Mouse (Mus musculus) heart, adult 8-10 months (tissue): ENCODE results near the gene Wwp2. TPM values are rescaled to one million over a fixed set of nuclear protein-coding genes. Genes with fewer than 3 reads are reported as not detected.

Source experiments
- DNase-seq: peaks from one replicate; pipeline ENCODE4 v3.0.0; 2022; ENCODE audit warnings: low spot score
- total RNA-seq, 4 experiments: library from RNA; stranded (reverse); gene quantifications; 2 replicates each; pipeline ENCODE4 v1.2.4; 2022

Gene Wwp2
- total RNA-seq, 4 experiments from 2014 or later: 22.2 to 25.0 (median 24.2) TPM

DNA sequence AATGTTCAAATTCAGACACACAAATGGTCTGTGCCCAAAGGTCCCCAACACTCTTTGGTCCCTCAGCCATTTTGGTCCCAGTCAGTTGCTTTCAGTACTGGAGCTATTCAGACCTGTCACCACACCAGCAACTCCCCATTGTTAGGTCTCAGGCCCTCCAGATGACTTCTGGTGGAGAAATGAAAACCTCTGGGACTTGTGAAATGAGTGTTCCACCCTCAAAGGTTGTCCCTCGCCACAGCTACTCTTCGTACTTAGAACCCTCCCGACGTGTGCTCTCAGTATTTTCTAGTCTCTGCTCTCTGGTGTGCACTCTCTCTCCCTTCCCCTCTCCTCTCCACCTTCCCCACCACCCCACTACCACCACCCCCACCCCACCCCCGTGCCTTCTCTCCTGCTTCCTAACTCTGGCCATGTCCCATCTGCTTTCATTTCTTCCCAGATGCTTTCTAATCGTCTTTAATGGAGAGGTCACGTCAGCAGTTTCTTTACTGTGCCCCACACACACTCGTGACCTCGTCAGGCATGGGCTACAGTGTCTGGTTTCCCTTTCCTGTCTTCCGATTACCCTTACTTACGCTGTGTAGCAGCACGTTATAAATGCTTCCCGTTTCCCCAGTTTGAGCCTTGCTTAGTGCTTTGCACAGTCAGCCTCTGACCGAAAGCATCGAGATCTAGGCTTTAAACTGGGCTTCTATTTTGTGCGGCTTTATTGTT is 124.8 kb downstream of the Wwp2 start:
- DNase-seq: no peak

DNA sequence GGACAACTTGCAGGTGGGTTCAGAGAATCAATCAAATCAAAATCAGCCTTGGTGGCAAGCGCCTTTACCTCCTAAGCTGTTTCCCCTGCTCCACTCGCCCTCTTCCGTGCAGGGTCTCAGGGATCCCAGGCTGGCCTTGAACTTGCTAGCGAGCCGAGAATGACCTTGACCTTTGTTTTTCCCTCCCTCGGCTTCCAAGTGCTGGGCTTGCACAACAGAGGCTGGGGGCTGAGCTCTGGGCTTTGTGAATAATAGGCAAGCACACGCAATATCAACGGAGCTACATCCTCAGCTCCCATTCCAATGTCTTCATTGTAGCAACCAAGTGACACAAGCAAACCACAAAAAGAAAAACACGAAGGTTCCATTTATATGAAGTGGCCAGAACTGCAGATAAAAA is 126.0 kb downstream of the Wwp2 start:
- no peak for DNase-seq

GRCm38 (mm10) chr8:107571046-107571445 is 134.9 kb downstream of the Wwp2 start:
- DNase-seq: no peak

DNA sequence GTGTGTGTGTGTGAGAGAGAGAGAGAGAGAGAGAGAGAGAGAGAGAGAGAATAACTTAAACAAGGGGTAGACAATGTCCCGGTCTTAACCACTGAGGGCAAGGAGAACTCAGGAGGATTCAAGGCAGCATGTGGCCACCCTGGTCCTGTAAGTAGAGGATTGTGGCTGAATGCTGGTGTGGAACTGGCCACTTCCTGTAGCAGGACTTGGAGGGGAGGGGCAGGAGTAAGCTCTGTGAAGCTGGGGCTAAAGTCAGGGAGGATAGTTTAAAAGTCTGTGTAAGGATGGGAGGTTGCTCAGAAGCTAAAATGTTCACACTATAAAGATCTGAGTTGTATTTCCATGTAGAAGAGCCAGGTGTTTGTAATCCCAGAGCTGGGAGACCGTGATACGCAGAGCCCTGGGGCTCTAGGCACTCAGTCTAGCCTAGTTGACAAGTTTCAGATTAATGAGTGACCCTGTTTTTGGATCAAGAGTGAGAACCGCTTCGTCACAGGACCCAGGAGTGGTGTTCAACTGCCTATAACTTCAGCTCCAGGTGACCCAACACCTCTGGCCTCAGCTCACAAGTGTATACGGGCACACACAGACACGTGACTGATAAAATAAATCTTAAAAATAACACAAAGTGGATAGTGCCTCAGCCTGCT is 135.4 kb downstream of the Wwp2 start:
- DNase-seq: no peak

GRCm38 (mm10) chr8:107572497-107572896 is 136.3 kb downstream of the Wwp2 start:
- DNase-seq: peak; percentile 66

- DNase-seq: peak; percentile 13
These were observed 138.6 kb downstream of the Wwp2 start for GRCm38 (mm10) chr8:107574771-107575170.

- peak; percentile 84 for DNase-seq
These were observed 140.5 kb downstream of the Wwp2 start for GRCm38 (mm10) chr8:107576702-107577101.

DNA sequence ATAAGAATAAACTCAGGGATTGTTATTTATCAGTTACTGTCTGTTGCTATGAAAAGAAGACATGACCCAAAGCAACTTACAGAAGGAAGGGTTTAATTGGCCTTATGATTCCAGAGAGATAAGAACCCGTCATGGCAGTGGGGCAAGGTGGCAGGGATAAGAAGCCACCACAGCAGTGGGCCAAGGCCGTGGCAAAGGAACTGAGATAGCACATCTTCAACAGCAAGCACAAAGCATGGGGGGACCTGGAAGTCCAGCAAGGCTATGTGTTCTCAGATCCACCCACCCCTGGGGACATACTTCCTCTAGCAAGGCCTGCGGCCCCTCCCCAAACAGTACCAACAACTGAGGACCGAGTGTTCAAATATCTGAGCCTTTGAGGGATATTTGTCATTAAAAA is 141.5 kb downstream of the Wwp2 start:
- DNase-seq: no peak

DNA sequence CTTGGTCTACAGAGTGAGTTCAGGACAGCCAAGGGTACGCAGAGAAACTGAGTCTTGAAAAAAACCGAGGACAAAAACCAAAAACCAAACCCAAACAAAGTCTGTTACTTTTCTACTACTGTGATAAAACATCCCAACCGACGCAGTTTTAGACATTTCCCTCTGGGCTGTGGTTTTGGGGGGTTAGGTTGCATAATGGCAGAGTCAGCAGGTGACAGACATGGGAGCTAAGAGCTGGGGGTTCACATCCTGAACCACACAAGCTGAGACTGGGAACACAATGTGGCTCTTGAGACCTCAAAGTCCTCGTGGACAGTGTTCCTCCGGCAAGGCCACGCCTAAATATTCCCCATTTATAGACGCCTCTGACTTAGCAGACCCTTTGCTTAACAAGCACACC is 142.0 kb downstream of the Wwp2 start:
- DNase-seq: no peak

GRCm38 (mm10) chr8:107578541-107578940 is 142.4 kb downstream of the Wwp2 start:
- DNase-seq: no peak

DNA sequence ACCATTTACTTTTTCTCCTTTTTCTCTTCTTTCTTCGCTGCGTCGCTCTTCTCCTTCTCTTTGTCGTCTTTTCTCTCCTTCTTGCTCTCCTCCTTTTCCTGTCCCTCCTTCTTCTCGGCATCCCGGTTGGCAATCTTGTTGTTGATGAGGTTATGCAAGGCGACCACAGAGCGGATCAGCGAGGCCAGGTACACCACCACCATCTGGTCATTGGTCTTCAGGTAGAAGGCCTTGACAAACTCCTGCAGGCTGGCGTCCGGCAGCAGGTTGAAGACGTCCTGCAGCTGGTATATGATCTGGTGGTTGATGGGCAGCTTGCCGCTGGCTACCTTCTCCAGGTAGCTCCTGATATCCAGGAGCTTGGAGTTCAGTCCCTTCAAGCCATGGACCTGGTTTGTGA is 144.7 kb downstream of the Wwp2 start:
- no peak for DNase-seq

DNA sequence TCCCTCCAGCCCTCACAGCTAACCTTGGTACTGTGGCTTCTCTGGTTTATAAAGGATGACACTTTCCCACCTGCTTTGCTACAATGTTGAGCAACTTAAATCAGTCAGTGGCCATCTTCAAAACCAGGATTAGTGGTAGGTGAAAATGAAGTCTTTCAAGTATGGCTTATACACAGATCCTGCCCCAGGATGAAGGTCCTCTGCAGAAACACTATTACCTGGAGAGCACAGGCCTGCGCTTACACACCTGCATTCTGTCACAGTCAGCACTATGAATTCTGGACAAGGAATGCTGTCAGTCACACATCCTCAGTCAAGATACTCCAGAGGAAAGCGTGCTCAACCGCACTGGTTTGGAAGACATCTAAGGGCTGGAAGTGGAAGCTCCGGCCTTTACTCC is 145.4 kb downstream of the Wwp2 start:
- no peak for DNase-seq

GRCm38 (mm10) chr8:107582136-107582535 is 146.0 kb downstream of the Wwp2 start:
- DNase-seq: no peak

- DNase-seq: no peak
These were observed 151.3 kb downstream of the Wwp2 start for GRCm38 (mm10) chr8:107587429-107587994.

DNA sequence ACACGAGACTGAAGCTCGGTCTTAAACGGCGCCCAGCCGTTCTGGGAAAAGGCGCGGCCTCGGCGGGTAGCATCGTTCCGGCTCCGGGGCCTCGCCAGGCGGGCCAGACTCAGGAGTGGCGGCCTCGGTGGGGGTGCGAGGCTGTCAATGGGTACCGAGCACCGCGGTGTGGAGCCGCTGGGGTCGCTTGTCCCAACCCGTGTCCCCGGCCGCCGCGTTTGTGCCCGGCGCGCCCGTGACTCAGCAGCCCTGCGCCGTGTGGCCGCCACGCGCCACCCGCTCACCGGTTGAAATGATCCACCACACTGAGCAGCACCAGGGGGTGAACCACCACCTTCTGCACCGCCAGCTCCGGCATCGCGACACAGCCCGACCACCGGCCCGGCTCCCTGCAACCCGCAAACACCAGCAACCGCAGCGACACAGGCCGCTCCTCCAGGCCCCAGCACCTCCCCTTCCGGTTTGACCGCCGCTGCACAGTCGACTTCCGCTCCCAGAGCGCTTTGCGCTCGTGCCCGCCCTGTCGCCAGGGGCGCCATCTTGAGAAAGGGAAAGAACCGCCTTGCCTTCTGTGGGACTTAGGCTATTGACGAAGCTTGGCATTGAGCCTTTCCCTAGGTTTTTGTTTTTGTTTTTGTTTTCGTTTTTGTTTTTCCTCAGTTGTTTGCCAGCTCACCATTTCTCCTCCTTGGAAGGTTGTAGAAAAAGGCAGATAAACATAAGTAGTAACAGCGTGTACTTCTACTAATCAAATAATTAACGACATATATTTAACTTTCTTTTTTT is 152.0 kb downstream of the Wwp2 start, which contains the start of gene Psmd7:
Gene Psmd7 (minus strand): TSS at position 470 of the 786 bp plus-strand sequence.
- DNase-seq: peak; percentile 96

DNA sequence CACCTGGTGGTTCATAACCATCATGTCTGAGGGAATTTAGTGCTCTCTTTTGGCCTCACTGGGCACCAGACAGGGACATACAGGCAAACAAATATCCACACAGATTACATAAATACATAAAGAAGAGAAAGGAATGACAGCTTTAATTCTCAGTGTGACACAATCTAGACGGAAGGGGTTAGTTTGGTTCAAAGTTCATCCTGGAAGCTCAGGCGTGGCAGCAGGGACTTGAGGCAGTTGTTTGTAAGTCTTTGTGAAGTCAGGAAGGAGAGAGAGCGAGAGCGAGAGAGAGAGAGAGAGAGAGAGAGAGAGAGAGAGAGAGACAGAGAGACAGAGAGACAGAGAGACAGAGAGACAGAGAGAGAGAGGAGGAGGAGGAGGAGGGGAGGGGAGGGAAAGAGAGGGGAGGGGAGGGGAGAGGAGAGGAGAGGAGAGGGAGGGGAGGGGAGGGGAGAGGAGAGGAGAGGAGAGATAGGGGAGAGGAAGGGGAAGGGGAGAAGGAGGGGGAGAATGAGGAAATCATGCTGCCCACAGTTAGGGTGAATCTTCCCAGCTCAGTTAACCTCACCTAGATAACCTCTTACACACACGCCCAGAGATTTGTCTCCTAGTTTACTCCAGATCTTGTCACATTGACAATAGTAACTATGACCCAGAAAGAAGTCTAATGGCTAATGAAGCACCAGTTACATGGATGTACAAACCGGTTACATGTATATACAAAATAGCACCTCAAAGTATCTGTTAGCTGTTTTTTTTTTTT is 158.0 kb downstream of the Wwp2 start:
- DNase-seq: no peak

- no peak for DNase-seq
These were observed 158.7 kb downstream of the Wwp2 start for GRCm38 (mm10) chr8:107594817-107595216.

GRCm38 (mm10) chr8:107597731-107598130 is 161.6 kb downstream of the Wwp2 start:
- DNase-seq: no peak

DNA sequence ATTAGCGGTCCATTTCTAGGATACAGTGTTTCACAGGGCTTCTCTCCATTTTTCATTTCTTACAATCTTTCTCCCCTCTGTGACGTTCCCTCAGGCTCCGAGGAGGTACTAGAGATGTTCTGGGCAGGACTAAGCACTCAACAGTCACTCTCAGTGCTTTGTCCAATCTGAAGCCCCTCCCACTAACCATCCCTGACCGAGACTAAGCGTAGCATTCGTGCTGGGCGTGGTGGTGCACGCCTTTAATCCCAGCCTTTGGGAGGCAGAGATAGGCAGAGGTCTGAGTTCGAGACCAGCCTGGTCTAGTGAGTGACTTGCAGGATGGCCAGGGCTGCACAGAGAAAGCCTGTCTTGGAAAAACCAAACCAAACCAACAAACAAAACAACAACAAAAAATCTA is 163.5 kb downstream of the Wwp2 start:
- DNase-seq: no peak

- peak; percentile 28 for DNase-seq
These were observed 166.9 kb downstream of the Wwp2 start for GRCm38 (mm10) chr8:107603026-107603425.
